Mouse (Mus musculus) naive thymus-derived CD4-positive, alpha-beta T cell, adult 2 months (primary cell): ENCODE measurements around the gene Bhlhe41.
A peak's percentile ranks its signal among the peaks of the same experiment; 100 is the strongest.

Source experiments
- DNase-seq: peaks from one replicate; pipeline ENCODE4 v3.0.0-alpha.2; 2011; ENCODE audit warnings: low read depth

Gene Bhlhe41

DNA sequence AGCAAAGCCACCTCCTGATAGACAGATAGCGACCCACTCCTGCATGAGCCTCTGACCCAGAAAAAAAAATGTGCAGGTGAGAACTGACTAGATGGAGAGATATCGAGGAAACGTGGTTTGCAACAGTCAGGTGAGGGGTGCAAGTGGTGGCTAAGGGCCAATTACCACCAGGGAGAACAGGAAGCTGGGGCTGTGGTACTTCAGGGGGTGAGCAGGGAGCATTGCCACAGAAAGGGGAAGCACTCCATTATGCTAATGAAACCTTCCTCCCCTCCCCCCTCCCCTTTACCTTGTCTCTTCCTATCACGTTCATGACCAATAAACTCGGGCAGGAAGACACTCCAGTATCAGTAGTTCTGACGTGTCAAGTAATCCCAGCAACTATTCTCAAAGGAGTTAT is 30.0 kb downstream of the Bhlhe41 start:
- no peak for DNase-seq

- no peak for DNase-seq
These were observed 32.4 kb downstream of the Bhlhe41 start for GRCm38 (mm10) chr6:145832927-145833326.

GRCm38 (mm10) chr6:145830617-145831016 is 34.7 kb downstream of the Bhlhe41 start:
- DNase-seq, result no peak

GRCm38 (mm10) chr6:145830117-145830516 is 35.2 kb downstream of the Bhlhe41 start:
- DNase-seq, result peak; percentile 82

GRCm38 (mm10) chr6:145829062-145829835 is 36.1 kb downstream of the Bhlhe41 start:
- no peak for DNase-seq

DNA sequence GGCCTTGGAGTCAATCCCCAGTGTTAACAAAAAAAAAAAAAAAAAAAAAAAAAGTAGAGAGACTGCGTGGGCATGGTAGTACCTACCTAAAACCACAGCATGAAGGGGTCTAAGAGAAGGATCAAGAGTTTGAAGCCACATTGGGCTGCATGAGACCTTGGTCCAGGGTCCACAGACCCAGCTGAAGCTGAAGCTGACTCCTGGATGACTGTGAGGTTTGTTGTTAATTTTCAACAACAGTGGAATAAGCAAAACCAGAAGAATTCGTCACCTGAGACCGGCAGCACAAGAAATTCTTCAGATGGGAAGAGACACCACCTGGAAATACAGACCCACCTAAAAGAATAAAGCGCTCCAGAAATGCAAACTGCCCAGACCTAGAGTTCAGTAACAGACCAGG is 39.1 kb downstream of the Bhlhe41 start:
- no peak for DNase-seq

DNA sequence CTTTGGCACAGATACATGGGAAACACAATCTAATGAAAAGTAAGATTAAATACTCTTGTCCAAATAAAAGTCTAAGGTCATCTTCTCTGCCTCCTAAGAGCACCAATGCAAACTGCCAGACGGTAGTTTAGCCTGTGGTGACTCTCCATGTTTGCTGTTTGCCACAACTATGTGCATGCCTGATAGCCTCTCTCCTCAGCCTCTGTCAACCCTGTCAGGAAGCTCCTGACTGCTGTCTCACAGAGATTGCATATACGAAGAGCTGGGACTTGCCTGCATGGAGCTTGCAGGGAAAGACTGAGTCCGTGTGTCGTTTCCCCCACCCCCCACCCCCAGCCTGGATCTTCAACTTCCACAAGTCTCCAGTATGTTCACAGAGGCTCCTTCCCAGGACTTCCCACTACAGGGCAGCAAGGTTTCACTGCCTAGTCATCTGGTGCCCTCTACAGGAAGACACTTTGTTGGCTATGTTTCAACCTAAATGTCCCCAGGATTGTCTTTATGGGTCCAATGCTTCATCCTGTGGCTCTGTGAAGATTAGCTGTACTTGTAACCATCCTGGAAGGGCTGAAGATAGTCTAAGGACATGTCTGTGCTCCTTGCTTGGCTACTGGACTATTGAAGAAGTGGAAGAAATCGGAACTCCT is 41.6 kb downstream of the Bhlhe41 start:
- DNase-seq, result no peak

DNA sequence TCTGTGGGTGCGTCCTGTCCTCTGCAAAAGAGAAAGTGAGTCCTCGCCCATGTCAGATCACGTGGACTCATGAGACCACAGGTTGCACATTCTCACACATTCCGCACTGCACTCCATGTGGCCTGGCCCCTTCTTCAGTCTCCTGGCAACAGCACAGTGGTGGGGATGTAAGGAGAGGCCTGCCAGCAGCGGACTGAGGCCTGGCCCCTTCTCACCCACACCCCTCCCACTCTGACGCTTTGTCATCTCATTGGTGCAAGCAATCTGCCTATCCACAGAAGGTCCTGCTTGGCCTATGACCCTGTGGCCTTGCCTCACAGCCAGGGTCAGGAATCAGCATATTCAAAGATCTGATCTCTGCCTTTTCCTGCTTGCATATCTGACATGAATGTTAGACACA is 42.3 kb downstream of the Bhlhe41 start:
- no peak for DNase-seq

GRCm38 (mm10) chr6:145822218-145822617 is 43.1 kb downstream of the Bhlhe41 start:
- no peak for DNase-seq

DNA sequence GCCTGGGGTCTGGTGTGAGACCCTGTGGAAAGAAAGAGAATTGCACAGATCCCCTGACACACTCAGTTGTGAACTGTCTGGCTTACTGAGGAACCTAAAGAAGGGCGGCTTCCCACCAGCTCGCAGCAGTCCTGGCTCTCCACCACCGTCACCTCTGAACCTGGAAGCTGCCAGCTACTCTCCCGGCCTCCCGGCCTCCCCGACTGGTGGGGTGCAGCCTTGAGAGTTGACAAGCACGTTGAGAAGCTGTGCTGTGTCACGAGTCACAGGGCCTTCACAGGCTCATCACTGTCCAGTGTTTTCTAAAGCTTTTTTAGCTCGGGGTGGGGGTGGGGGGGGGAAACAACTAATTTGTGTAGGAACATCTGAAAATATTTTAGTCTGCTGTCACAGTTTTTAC is 46.2 kb downstream of the Bhlhe41 start:
- DNase-seq, result no peak

- no peak for DNase-seq
These were observed 50.2 kb downstream of the Bhlhe41 start for GRCm38 (mm10) chr6:145815200-145815599.

GRCm38 (mm10) chr6:145811174-145811573 is 54.2 kb downstream of the Bhlhe41 start:
- no peak for DNase-seq

GRCm38 (mm10) chr6:145810015-145810414 is 55.3 kb downstream of the Bhlhe41 start:
- DNase-seq, result no peak

GRCm38 (mm10) chr6:145809566-145809965 is 55.8 kb downstream of the Bhlhe41 start:
- no peak for DNase-seq
